Comparison of ENCODE assay signal across 26 mouse cellular contexts in genomic region chr13:37740111-37740510, GRCm38 (mm10). TPM values are rescaled to one million over a fixed set of nuclear protein-coding genes. Genes with fewer than 3 reads are reported as not detected.
DNase-seq lines count a peak whose midpoint lies in the region; ATAC-seq lines count a peak whose summit lies in the region.
"Had no signal": no experiment of that assay in that cellular context is flagged by ENCODE, and none has a peak within 500 bp of the region (broad histone marks: within the 10 kb centered on the region; RNA-seq: fewer than 3 reads in every experiment).

No protein-coding gene starts in this region.

- no peak overlapping the region for H3K4me2 ChIP-seq in kidney, embryonic 16.5 days (replicated peaks; ENCODE audit: low read depth, low read length)
- H3K4me2 ChIP-seq in intestine, embryonic 16.5 days (ENCODE audit: low read depth, low read length) = no peak overlapping the region
- H3K4me2 ChIP-seq in kidney, embryonic 15.5 days = no peak overlapping the region
- H3K4me2 ChIP-seq: forebrain, embryonic 13.5 days; hindbrain, embryonic 12.5 days; lung, embryonic 14.5 days; midbrain, embryonic 12.5 days; neural tube, embryonic 12.5 days had no signal

- H3K9ac ChIP-seq in kidney, embryonic 16.5 days (replicated peaks; ENCODE audit: low read length) = no peak overlapping the region
- no peak overlapping the region for H3K9ac ChIP-seq in intestine, embryonic 16.5 days (ENCODE audit: low read depth, low read length)
- no peak overlapping the region for H3K9ac ChIP-seq in kidney, embryonic 15.5 days
- H3K9ac ChIP-seq: forebrain, embryonic 13.5 days; hindbrain, embryonic 12.5 days; liver, embryonic 14.5 days; lung, embryonic 14.5 days; midbrain, embryonic 12.5 days; neural tube, embryonic 12.5 days had no signal

- H3K27ac ChIP-seq in kidney, embryonic 16.5 days (ENCODE audit: low read length) = no peak overlapping the region
- H3K27ac ChIP-seq in intestine, embryonic 16.5 days (ENCODE audit: low read length) = no peak overlapping the region
- 0 out of 2 replicates have a peak overlapping the region, but pooled peaks have one; percentile 5 for H3K27ac ChIP-seq in kidney, embryonic 15.5 days
- H3K27ac ChIP-seq in hindbrain, embryonic 10.5 days = no peak overlapping the region
- H3K27ac ChIP-seq: forebrain, embryonic 13.5 days; hindbrain, embryonic 12.5 days; hindbrain, postnatal 0 days; liver, embryonic 14.5 days; midbrain, embryonic 12.5 days; neural tube, embryonic 12.5 days had no signal

- no peak overlapping the region for H3K4me3 ChIP-seq in kidney, embryonic 16.5 days (ENCODE audit: low read length)
- H3K4me3 ChIP-seq in intestine, embryonic 16.5 days (ENCODE audit: low read length) = no peak overlapping the region
- no peak overlapping the region for H3K4me3 ChIP-seq in kidney, embryonic 15.5 days (replicated peaks)
- no peak overlapping the region for H3K4me3 ChIP-seq in hindbrain, embryonic 10.5 days
- H3K4me3 ChIP-seq: forebrain, embryonic 13.5 days; hindbrain, embryonic 12.5 days; midbrain, embryonic 12.5 days; myocyte; neural tube, embryonic 12.5 days had no signal

- peak; percentile 70 for DNase-seq in kidney, adult 11 months
- DNase-seq in kidney, postnatal 4 days = peak; percentile 22 to 45
- no peak for DNase-seq in c-Kit-positive CD71-positive TER-119-positive erythroid progenitor cells, embryonic 14.5 days (ENCODE audit: low spot score)
- DNase-seq in urinary bladder, postnatal 10 days (ENCODE audit: low spot score) = no peak
- no peak for DNase-seq in hindbrain, embryonic 10.5 days (ENCODE audit: low spot score)
- DNase-seq: adrenal gland, postnatal 14 days; cerebellum, adult 18-20 months; cerebellum, postnatal 36 days; gastrocnemius, postnatal 14 days; heart, postnatal 14 days; layer of hippocampus, postnatal 36 days; left cerebral cortex, postnatal 4 days; lung, embryonic 14.5 days; thymus, postnatal 14 days had no signal

- no peaks in the 10 kb centered on the region for H3K9me3 ChIP-seq in kidney, embryonic 16.5 days (ENCODE audit: low read length)
- no peaks in the 10 kb centered on the region for H3K9me3 ChIP-seq in intestine, embryonic 16.5 days (ENCODE audit: control insufficient read depth, low read length)
- H3K9me3 ChIP-seq in kidney, embryonic 15.5 days (replicated peaks) = no peaks in the 10 kb centered on the region
- no peaks in the 10 kb centered on the region for H3K9me3 ChIP-seq in hindbrain, embryonic 10.5 days
- H3K9me3 ChIP-seq: forebrain, embryonic 13.5 days; G1E; hindbrain, embryonic 12.5 days; midbrain, embryonic 12.5 days; neural tube, embryonic 12.5 days had no signal

- H3K27me3 ChIP-seq in kidney, embryonic 16.5 days (ENCODE audit: insufficient read depth, low read length) = no peaks in the 10 kb centered on the region
- H3K27me3 ChIP-seq in intestine, embryonic 16.5 days (replicated peaks; ENCODE audit: control insufficient read depth, insufficient read depth, low read length) = no peaks in the 10 kb centered on the region
- H3K27me3 ChIP-seq in kidney, embryonic 15.5 days = no peaks in the 10 kb centered on the region
- H3K27me3 ChIP-seq in hindbrain, embryonic 10.5 days (ENCODE audit: insufficient read depth, poor library complexity, severe bottlenecking) = no peaks in the 10 kb centered on the region
- H3K27me3 ChIP-seq: forebrain, embryonic 13.5 days; hindbrain, embryonic 12.5 days; midbrain, embryonic 12.5 days; neural tube, embryonic 12.5 days; Patski had no signal

- 71% methylated on average over 5 of the region's 5 CpGs for WGBS in kidney, embryonic 16.5 days
- 67% methylated on average over 5 of the region's 5 CpGs for WGBS in intestine, embryonic 16.5 days
- WGBS in kidney, embryonic 15.5 days = 81% methylated on average over 5 of the region's 5 CpGs
- 87% methylated on average over 5 of the region's 5 CpGs for WGBS in hindbrain, embryonic 10.5 days

- no peak for ATAC-seq in kidney, embryonic 16.5 days (ENCODE audit: low FRiP score, low TSS enrichment)
- ATAC-seq in intestine, embryonic 16.5 days = peak; percentile 15; the same call in 1 of the 2 replicates
- ATAC-seq in kidney, embryonic 15.5 days (replicated peaks; ENCODE audit: low FRiP score) = no peak
- ATAC-seq: forebrain, embryonic 13.5 days; hindbrain, postnatal 0 days; Patski had no signal

- H3K4me1 ChIP-seq in kidney, embryonic 16.5 days (ENCODE audit: insufficient read depth, low read length) = peaks cover 19% of the 10 kb centered on the region
- peaks cover 15% of the 10 kb centered on the region for H3K4me1 ChIP-seq in intestine, embryonic 16.5 days (ENCODE audit: control insufficient read depth, insufficient read depth, low read length)
- H3K4me1 ChIP-seq in kidney, embryonic 15.5 days = peaks cover 16% of the 10 kb centered on the region
- H3K4me1 ChIP-seq in hindbrain, embryonic 10.5 days (replicated peaks) = no peaks in the 10 kb centered on the region
- H3K4me1 ChIP-seq: forebrain, embryonic 13.5 days; hindbrain, embryonic 12.5 days; midbrain, embryonic 12.5 days; neural tube, embryonic 12.5 days had no signal

- H3K36me3 ChIP-seq in kidney, embryonic 16.5 days (ENCODE audit: insufficient read depth, low read length) = no peaks in the 10 kb centered on the region
- no peaks in the 10 kb centered on the region for H3K36me3 ChIP-seq in intestine, embryonic 16.5 days (ENCODE audit: control insufficient read depth, insufficient read depth, low read length)
- H3K36me3 ChIP-seq in kidney, embryonic 15.5 days = no peaks in the 10 kb centered on the region
- no peaks in the 10 kb centered on the region for H3K36me3 ChIP-seq in hindbrain, embryonic 10.5 days
- H3K36me3 ChIP-seq: G1E; hindbrain, embryonic 12.5 days; midbrain, embryonic 12.5 days; neural tube, embryonic 12.5 days had no signal

RNA-seq across cellular contexts. Expression of gene Rreb1, which starts 38.1 kb away (rescaled TPM):
- polyA plus RNA-seq in kidney, embryonic 16.5 days (2015; fragmentation: Nextera tagmentation; extraction: Ambion mirVana) = 13.5 and 18.3 TPM in 2 replicates
- polyA plus RNA-seq in intestine, embryonic 16.5 days (2015; fragmentation: Nextera tagmentation; extraction: Ambion mirVana) = 13.7 and 14.8 TPM in 2 replicates
- 14.3 and 14.5 TPM in 2 replicates for polyA plus RNA-seq in kidney, embryonic 15.5 days (2015; fragmentation: Nextera tagmentation; extraction: Ambion mirVana)
- 6.5 and 7.7 TPM in 2 replicates for polyA plus RNA-seq in hindbrain, embryonic 10.5 days (2016; fragmentation: Nextera tagmentation; extraction: Ambion mirVana)

Comparison
In these comparisons a context has a peak if more than half of its experiments do, and no peak if none do; other contexts are left out.
1. DNase-seq: peak in kidney, adult 11 months (single experiment) and kidney, postnatal 4 days (2 of 2); none in c-Kit-positive CD71-positive TER-119-positive erythroid progenitor cells, embryonic 14.5 days (single experiment), urinary bladder, postnatal 10 days (single experiment) and hindbrain, embryonic 10.5 days (single experiment).